Mouse (Mus musculus): ENCODE data around the gene 2010111I01Rik.
"Not testable (repeated sequence)": the region's sequence is repeated elsewhere in the genome, so short reads cannot be mapped to it uniquely, and the experiment has no call there.

The 2010111I01Rik gene

DNA sequence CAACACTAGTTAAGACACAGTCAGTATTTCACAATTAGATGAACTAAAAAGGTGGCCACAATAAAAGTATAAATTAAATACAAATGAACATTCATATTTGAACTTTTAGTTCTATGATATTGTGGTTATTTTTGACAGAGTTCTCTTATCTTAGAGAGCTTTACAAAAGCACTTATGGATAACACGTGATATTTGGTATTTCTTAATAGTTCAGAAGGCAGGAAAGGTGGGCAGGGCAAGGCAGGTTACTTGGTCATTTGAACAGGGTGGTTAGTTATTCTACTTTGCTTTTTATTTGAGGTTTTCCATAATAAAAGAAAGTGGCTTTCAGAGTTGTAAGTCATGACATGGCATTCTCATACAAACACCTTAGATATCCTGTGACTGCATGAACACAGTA is 233.3 kb downstream of the 2010111I01Rik start:
- DNase-seq (ENCODE audit: low read depth, low spot score), result no peak

DNA sequence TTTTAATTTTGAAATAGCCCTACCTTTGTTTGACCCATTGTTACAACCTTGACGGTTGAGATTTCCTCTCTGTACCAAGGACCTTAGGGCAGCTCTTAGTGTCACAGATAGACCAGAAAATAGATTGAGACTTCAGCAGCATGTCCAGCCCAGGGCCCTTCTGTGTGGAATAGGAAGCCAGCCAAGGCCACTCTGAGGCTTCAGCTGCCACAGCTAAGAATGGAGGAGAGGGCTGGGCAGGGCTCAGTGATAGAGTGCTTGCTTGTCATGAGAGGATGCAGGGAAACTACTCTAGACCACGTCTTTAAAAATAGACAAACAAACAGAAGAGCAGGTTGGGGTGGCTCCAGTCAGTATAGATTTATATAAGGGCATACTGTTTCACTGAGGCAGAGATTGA is 234.9 kb downstream of the 2010111I01Rik start:
- DNase-seq (ENCODE audit: low read depth, low spot score), result no peak

DNA sequence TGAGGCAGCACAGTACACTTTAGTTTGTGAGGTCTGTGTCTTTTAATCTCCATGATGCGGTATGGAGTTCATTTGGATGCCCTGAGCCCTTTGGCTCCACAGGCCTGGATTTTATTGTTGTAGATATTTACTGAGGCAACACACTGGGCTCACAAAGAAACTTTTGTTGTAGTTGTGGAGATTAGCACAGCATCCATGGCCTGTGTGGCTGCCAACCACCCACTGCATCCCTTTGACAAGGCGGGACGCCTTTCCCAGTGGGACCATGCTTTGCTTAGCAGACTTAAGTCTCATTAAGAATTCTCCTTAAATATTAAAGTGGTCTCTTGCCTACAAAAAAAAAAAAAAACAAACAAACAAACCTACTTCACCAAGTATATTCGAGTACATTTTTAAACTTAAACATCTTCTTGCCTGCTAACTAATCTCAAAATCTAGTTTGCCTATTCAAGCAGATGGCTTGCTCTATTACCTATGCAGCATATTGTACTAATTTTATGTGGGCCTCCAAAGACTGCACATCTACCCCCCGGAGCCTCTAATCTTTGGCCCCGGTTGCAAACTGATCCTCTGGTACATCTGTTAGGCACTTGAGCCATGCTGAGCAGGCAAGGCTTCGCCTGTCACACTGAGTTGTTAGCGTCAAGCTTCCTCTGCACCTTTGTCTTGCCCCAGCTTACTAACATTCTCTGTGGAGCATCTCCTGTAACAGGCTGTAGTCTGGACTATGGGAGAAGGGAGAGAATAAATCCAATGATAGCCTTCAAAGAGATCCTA is 239.0 kb downstream of the 2010111I01Rik start:
- DNase-seq (ENCODE audit: low read depth, low spot score), result no peak

DNA sequence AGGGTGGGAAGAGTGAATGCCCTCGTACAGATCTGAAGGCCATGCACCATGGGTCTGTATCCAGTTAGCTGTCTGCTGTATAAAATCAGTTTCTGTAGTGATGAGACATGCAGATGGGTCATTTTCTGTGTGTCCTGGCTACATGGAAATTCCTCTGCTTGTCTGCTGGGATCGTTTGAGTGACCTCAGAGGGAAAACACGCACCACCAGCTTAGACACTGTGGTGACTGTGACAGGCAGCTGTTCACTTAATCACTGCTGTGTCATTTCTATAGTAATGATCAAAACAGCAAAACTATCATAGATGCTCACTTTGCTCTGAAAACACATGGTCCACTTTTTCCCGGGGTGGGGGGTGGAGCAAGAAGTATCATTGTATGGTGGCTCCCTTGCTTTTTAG is 241.1 kb downstream of the 2010111I01Rik start:
- no peak for DNase-seq (ENCODE audit: low read depth, low spot score)

DNA sequence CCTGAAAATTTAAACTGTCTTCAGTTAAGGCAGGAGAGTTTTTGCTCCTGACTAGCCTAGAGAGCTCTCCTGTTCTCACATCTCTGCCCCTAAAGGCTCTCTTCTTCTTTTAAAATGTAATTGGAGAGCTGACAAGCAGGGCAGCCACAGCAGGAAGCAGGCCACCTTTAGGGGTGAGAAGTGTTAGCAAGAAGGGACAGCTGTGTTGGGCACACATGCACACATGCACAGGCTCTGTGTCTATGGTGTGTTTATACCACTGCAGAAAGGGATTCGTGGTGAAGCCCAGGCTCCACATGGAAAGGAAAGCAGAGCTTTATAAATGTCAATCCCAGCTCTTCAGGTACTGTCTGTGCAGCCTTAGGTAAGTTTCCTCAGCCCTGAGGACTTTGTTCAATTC is 241.7 kb downstream of the 2010111I01Rik start:
- no peak for DNase-seq (ENCODE audit: low read depth, low spot score)

DNA sequence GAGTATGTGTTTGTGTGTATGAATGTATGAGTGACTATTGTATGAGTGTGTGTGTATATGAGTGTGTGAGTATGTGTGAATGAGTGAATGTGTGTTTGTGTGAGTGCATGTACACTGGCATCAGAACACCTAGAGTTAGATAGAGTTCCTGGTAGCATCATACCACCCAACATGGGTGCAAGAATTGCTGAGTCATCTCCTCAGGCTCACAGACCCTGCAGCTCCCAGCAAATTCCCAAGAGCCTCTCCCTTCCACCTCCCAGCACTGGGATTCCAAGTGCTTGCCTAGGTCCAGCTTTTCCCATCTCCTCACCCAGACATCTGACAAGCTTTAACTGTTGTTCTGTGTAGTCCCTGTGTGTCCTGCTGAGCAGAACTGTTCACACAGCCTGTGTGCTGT is 251.8 kb downstream of the 2010111I01Rik start:
- DNase-seq (ENCODE audit: low read depth, low spot score), result no peak

DNA sequence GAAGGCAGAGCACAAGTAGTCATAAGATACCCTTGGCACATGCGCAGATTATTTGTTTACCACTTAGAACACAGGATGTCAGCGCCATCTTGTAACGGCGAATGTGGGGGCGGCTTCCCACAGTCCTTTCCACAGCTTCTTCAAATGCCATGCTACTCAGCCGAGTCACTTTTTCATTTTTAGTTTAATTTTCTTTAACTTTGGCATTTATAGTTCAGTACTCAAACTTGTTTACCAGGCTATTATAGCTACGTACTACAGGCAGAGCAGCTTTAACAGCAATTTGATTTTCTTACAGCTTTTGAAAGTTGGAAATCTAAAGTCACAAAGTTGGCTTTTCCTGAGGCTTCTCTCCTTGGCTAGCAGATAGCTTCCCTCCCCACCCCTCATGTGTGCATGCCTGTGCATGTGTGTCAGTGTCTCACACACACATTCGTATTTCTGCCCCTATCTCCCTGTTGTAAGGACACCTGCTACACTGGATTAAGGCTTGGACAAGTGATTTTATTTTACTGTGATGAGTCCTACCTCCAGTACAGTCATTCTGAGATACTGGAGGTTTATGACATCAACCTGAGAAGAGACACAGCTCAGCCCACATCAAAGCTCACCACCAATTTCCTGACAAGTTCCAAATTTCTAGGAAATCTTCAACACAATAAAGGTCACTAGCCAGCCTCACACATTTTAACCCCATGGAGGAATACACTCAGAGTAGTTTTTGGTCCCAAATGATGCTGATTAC is 258.5 kb downstream of the 2010111I01Rik start:
- DNase-seq (ENCODE audit: low read depth, low spot score), result no peak

DNA sequence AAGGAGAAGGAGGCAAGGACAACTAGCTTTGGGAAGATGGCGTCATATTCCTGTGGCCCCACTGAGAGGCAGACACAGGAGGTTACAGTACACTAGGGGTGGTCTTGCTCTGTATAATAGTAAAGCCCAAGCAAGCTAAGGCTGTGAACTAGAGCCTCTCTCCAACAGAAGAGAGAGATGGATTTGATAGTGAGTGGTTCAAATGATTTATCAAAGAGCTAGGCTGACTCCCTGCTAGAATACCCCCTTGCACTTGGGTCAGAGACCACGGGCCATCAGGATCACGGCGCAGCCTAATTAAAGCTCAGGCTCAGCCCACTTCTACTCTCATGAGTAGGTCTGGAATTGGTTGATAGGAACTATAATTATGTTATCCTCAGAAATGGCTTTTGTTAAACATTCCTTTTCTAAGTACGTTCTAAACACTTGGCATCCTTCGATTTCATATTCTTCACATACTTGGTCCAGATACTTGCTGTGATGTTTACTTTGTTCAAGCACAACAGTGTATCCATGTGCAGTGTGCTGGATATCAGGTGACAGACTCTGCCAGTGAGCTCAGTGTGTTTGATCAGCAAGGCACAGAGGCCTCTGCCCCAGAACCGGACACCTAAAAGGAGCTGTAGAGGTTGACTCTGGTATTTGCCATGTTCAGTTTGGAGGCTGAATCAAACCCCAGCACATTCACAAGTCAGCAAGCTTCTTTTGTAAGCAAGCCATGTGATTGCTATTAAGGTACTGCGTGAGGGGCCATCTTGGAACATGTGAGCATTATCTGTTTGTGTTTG is 261.3 kb downstream of the 2010111I01Rik start:
- no peak for DNase-seq (ENCODE audit: low read depth, low spot score)

DNA sequence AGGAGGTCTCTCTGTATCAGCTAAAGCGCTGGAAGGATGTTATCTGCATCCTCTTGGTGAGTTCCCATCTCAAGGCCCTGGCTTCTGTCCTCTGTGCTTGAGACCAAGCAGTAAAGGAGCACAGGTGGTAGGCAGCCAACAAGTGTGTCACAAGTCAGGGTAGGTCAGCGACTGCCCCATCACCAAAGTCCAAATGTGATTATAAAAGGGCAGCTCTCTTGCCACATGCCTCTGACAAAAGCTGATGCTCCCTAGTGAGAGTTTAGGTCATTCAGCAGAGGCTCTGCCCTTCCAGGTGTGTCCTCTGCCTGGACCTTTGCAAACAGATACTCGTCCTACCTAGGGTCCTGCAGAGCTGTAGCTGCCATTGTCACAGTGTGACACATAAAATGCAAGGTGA is 263.1 kb downstream of the 2010111I01Rik start:
- DNase-seq (ENCODE audit: low read depth, low spot score), result no peak

DNA sequence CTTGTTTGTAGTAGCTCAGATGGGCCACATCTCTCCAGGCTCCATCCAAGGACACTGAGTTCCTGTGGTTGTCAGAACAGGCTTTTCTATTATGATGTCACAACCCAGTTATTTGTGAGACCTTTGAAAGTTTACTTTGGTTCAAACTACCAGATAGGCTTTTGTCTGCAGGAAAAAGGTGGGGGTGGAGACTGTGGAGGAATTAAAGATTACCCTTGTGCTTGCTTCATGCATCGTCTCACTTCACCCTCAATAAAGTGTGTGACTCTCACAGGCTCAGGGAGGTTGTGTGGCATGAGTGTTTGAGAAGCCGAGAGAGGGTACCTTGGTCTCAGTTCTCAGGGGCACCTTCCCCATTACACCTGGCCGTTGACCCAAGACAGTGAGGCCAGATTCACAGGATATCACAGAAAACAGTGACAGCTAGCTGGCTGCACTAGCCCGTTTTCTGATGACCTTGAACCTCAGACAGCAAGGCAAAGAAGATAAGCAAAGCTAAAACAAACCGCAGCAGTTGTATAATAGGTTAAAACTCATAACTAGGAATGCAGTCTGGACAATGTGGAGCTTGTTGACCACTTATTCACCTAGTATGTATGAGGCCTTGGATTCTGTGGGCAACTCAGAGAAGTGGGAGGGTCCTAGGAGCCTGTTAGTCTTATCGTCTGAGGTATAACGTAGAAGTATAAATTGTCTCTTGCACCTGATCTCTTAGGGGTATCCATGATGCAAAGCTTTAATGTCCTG is 266.4 kb downstream of the 2010111I01Rik start:
- no peak for DNase-seq (ENCODE audit: low read depth, low spot score)

DNA sequence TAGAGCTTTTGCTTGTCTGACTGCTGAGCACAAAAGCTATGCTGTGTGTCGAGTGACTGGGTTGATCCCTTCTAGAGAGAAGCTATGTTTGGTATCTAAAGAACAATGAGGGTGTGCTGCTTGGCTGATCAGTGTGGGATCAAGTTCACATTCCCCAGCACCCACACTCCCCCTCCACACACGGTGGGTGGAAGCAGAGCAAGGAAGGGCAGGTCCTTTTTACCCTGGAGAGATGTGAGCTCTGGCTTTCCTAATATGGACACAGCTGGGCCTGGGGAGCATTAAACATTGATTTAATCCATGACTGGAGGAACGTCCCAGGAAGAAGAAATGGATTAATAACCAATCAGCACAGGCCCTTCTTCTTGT is 267.0 kb downstream of the 2010111I01Rik start:
- no peak for DNase-seq (ENCODE audit: low read depth, low spot score)

DNA sequence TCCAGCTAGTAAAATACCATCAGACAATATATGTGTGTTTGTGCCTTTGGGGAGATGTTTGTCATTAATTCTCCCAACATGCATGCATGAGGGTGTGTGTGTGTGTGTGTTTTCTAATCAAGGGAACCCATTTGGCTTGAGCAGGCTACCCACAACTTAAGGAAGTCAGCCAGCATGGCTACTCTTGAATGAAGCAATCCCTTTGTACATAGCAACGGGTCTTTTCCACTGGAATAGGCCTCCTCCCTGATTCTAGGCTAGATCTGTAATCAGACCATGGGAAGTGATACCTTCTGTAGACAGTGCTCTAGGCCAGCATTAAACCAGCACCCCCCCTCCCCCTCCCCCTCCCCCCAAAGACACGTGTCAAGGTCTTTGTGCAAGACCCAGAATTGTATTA is 267.9 kb downstream of the 2010111I01Rik start:
- DNase-seq (ENCODE audit: low read depth, low spot score), result no peak

DNA sequence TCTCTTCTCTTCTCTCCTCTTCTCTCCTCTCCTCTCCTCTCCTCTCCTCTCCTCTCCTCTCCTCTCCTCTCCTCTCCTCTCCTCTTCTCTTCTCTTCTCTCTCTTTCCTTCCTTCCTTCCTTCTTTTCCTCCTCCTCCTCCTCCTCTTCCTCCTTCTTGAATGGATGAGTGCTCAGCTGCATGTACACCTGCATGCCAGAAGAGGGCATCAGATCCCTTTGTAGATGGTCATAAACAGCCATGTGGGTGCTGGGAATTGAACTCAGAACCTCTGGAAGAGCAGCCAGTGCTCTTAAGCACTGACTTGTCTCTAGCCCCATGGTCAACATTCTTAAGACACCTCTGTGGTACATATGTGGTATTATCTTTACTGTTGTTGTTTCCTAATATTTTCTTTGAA is 269.8 kb downstream of the 2010111I01Rik start:
- not testable (repeated sequence) for DNase-seq (ENCODE audit: low read depth, low spot score)

DNA sequence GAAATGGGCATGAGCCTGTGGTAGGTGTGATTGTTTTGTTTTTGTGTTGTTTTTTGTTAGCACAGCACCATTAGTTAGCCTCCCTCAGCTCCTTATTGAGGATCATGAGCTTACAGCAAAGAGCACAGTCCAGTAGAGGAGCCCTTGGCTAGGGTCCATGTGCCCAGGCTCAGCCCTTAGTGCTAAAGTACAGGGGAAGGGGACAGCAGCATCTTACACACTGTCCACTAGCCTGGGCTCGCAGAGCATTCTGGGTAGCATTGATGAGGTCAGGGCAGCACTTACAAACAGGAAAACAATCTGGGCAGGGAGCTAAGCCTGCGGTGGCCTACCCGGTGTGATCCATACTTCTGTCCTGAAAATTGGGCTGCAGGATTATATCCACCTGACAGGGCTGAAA is 270.9 kb downstream of the 2010111I01Rik start:
- no peak for DNase-seq (ENCODE audit: low read depth, low spot score)

DNA sequence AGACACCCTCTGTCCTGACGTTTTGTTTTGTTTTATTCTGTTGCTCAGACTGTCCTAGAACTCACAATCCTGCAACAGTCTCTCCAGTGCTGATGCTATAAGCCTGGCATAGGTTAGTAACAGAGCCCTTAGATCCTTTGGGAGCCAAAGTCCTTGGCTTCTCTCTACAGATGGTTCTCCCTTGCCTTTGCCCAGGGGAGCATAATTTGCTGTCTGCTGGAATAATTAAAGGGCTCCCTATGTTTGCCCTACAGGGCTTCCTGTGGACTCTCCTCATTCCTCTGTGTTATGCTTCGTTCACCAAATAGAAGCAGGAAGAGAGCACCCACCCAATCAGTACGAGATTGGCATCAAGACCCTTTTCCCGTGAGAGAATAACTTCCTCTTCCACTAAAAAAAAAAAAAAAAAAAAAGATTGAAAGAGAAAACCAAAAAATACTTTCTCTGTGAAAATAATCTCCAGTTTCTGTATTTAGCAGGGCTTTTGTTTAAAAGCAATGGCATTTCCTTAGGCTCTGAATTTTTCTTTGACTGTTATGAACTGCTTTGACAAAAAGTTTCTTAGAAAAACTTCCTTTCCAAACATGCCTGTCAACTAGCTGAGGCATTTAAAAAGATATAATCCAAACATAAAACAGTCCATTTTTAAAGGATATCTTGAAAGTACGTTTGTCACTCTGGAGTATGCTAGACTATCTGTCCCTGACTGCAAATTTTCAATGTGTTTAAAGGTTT is 271.6 kb downstream of the 2010111I01Rik start:
- no peak for DNase-seq (ENCODE audit: low read depth, low spot score)

DNA sequence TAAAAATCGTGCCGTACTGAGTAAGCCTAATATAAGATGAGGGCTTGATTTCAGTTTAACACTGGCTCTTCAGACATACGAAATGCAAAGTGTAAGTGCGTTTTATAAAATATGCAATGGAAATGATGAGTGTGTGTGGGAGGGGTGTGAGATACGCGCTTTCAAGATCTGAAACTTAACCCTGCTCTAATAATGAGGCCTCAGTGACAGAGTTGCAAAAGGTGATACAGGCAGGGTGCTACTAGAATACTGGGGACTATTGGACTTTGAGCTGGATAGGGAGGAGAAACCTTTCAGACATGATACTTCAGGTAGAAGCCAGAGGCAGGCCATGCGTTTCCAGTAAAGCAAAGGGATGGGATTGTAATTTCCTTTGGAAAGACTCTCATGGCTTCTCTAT is 273.4 kb downstream of the 2010111I01Rik start:
- no peak for DNase-seq (ENCODE audit: low read depth, low spot score)

DNA sequence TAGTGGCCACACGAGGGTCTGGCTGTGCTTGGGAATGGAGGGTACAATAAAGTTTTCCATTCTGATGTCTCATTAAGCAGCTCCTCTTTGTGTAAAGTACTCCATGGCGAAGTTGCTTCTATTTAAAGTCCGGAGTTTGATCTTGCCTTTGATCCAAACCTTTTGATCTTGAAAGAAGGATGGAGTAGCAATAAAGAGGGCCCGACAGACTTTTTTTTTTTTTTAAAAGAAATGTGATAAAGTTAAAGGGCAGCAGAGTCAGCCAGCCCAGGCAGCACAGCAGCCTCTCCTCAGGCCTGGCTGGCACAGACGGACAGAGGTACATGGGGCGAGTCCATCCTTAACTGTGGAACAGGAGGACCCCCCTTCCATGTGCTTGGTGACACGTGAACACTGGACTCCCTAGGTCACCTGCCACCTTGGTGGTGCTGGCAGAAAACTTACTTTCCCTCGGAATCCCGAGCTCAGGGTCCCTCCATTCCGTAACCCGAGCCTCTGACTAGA is 274.7 kb downstream of the 2010111I01Rik start:
- no peak for DNase-seq (ENCODE audit: low read depth, low spot score)

DNA sequence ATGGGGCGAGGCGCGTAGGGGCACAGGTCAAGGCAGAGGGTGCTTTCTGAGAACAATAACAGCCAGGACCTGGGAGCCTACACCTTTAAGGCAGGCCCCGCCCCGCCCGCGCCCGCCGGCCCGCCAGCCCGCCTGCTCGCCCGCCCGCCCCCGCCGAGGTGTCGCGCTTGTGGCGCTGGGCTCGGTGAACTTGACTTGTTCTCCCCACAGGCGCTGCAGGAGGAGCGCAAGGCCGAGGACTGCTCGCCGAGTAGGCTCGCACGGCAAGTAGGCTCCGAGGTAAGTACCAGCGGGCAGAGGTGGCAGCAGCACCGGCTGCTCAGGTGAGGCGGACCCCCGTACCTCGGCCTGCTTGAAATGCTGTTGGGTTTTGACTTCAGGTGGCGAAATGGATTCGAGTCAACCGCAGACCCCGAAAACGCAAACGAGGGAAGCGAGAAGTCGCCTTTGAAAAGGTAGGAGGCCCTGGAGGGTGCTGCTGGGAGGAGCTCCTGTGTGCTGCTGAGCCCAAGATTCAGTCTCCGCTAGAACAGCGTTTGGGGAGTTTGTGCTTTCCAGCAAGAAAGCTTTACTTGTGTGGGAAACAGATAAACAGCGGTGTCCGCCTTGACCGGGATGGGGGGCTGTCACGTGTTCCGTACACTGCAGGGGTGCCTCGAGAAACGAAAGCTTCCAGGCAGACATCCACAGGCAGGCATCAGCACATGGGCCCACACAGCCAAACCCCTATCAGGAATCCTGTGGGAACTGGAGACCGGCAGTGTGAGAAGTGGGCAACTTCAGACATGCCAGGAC is 275.4 kb downstream of the 2010111I01Rik start:
- DNase-seq (ENCODE audit: low read depth, low spot score), result no peak

DNA sequence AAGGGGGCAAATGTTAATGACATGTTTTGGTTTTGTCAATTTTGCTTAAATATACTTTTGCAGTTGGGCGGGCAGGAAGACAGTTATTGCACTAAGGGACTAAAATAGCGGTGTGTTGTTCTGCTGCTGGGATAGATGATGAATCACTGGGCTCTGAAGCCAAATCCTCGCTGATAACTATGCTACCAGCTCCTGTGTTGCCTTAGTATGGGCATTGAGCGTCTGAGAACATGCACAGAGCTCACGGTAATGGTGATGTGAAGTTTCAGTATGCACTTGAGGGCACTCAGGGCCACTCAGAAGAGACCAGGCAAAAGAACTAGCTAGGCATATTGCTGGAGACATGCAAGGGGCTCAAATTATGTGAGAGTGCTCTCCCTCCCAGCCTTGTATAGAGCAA is 276.1 kb downstream of the 2010111I01Rik start:
- no peak for DNase-seq (ENCODE audit: low read depth, low spot score)

DNA sequence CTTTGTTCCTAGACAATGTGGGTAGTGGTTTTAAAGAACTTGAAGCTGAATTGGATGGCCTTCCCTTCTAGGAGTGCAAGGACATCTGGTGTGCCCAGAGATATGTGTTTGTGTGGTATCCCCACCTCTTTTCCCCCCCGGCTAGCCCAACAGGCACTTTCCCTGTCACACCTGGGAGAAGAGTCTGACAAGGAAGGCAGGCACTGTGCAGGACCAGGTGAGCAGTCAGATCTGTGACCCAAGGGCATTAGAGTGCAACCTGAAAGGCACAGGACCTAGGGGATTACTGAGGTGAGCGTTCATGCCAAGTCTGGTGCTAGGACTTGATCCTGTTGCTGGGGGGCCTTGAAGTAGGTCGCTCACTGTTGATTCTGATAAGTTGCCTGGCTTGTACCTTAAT is 277.0 kb downstream of the 2010111I01Rik start:
- no peak for DNase-seq (ENCODE audit: low read depth, low spot score)
